15 mouse cellular contexts compared by ENCODE assay signal in genomic region chr16:32107342-32108045, GRCm38 (mm10). TPM values are rescaled to one million over a fixed set of nuclear protein-coding genes. Genes with fewer than 3 reads are reported as not detected.
DNase-seq lines count a peak whose midpoint lies in the region; ATAC-seq and TF ChIP-seq lines count a peak whose summit lies in the region.
"Had no signal": no experiment of that assay in that cellular context is flagged by ENCODE, and none has a peak within 500 bp of the region (broad histone marks: within the 10 kb centered on the region; RNA-seq: fewer than 3 reads in every experiment).

No protein-coding gene starts in this region.

- no peak for TF ChIP-seq EP300 in heart, adult 2 months (IDR thresholded peaks at IDR 0.05; ENCODE audit: insufficient read depth, low read depth, low read length)
- TF ChIP-seq EP300 in liver, postnatal 0 days (IDR thresholded peaks at IDR 0.05; ENCODE audit: low read depth) = no peak

- peak; percentile 58; the same call in 1 of the 2 replicates for ATAC-seq in heart, embryonic 16.5 days (replicated peaks; ENCODE audit: extremely low read depth, insufficient read depth, low FRiP score)
- ATAC-seq in CD4-positive, CD25-positive, alpha-beta regulatory T cell, adult 4 months = peak; percentile 90
- ATAC-seq in liver, postnatal 0 days = no peak
- ATAC-seq in neural tube, embryonic 15.5 days (ENCODE audit: low FRiP score) = no peak

- peaks cover 19% of the 10 kb centered on the region for H3K36me3 ChIP-seq in heart, embryonic 16.5 days (ENCODE audit: control insufficient read depth, insufficient read depth)
- no peaks in the 10 kb centered on the region for H3K36me3 ChIP-seq in heart, adult 2 months (ENCODE audit: control insufficient read depth, insufficient read depth, low read length)
- peaks cover 6% of the 10 kb centered on the region; the same call in 1 of the 2 replicates for H3K36me3 ChIP-seq in liver, postnatal 0 days (replicated peaks; ENCODE audit: insufficient read depth, low read length)
- H3K36me3 ChIP-seq in thymus, adult 2 months (ENCODE audit: control insufficient read depth, insufficient read depth, low read length) = peaks cover 13% of the 10 kb centered on the region; the same call in 1 of the 2 replicates
- H3K36me3 ChIP-seq in neural tube, embryonic 15.5 days = peaks cover 72% of the 10 kb centered on the region

- no peaks in the 10 kb centered on the region for H3K27me3 ChIP-seq in heart, embryonic 16.5 days (ENCODE audit: control insufficient read depth, insufficient read depth, low read length)
- no peaks in the 10 kb centered on the region for H3K27me3 ChIP-seq in heart, adult 2 months (ENCODE audit: control insufficient read depth, insufficient read depth, low read length)
- H3K27me3 ChIP-seq in liver, postnatal 0 days (ENCODE audit: insufficient read depth, low read length) = no peaks in the 10 kb centered on the region
- no peaks in the 10 kb centered on the region for H3K27me3 ChIP-seq in thymus, adult 2 months (ENCODE audit: control insufficient read depth, insufficient read depth, low read length)
- H3K27me3 ChIP-seq in neural tube, embryonic 15.5 days (replicated peaks) = no peaks in the 10 kb centered on the region
- H3K27me3 ChIP-seq: hindbrain, embryonic 15.5 days had no signal

- no peaks in the 10 kb centered on the region for H3K79me2 ChIP-seq in heart, adult 2 months (replicated peaks; ENCODE audit: control insufficient read depth, insufficient read depth, low read length)

- no peak for TF ChIP-seq CTCF in heart, adult 2 months (IDR thresholded peaks at IDR 0.05)
- TF ChIP-seq CTCF in liver, postnatal 0 days (IDR thresholded peaks at IDR 0.05; ENCODE audit: low read depth) = no peak
- TF ChIP-seq CTCF in thymus, adult 2 months (IDR thresholded peaks at IDR 0.05; ENCODE audit: borderline replicate concordance, control insufficient read depth, extremely low read depth, insufficient read depth, low read length, poor library complexity) = no peak

- 80% methylated on average over 12 of the region's 12 CpGs for WGBS in heart, embryonic 16.5 days
- 85% methylated on average over 12 of the region's 12 CpGs for WGBS in heart, adult 2 months
- WGBS in liver, postnatal 0 days (ENCODE audit: insufficient replicate concordance) = 41% methylated on average over 12 of the region's 12 CpGs
- 9% methylated on average over 12 of the region's 12 CpGs for WGBS in thymus, adult 2 months
- WGBS in neural tube, embryonic 15.5 days = 94% methylated on average over 12 of the region's 12 CpGs

- intact Hi-C loops in heart, adult 2 months (cut with DNase I) = no loop called here
- intact Hi-C loops in heart, postnatal 36 days (cut with DNase I) = no loop called here
- intact Hi-C loops in left cerebral cortex, postnatal 10 days (cut with DNase I) = no loop called here

- no peak for DNase-seq in heart, adult 2 months
- no peak for DNase-seq in liver, postnatal 0 days
- peak; percentile 76 for DNase-seq in thymus, adult 2 months
- DNase-seq in heart, postnatal 36 days = no peak
- no peak for DNase-seq in left cerebral cortex, postnatal 10 days (ENCODE audit: extremely low spot score in 1 of 2, low spot score in 2 of 2)
- DNase-seq: cerebellum, adult 8-10 months; kidney, adult 8-10 months had no signal

- no peak overlapping the region for H3K4me3 ChIP-seq in heart, embryonic 16.5 days (ENCODE audit: low read length)
- no peak overlapping the region for H3K4me3 ChIP-seq in heart, adult 2 months
- peak overlapping the region; percentile 17; the same call in 1 of the 2 replicates for H3K4me3 ChIP-seq in liver, postnatal 0 days (ENCODE audit: low read depth, low read length)
- H3K4me3 ChIP-seq in thymus, adult 2 months (ENCODE audit: control insufficient read depth, insufficient read depth, low read length) = no peak overlapping the region
- no peak overlapping the region for H3K4me3 ChIP-seq in neural tube, embryonic 15.5 days (replicated peaks)
- H3K4me3 ChIP-seq: embryonic facial prominence, embryonic 10.5 days; heart, embryonic 10.5 days; hindbrain, embryonic 15.5 days; midbrain, embryonic 10.5 days had no signal

- peak overlapping the region; percentile 13; the same call in 1 of the 2 replicates for H3K4me2 ChIP-seq in heart, embryonic 16.5 days (ENCODE audit: low read depth, low read length)
- H3K4me2 ChIP-seq in liver, postnatal 0 days (ENCODE audit: low read depth, low read length) = peak overlapping the region; percentile 51
- H3K4me2 ChIP-seq in neural tube, embryonic 15.5 days = no peak overlapping the region
- H3K4me2 ChIP-seq: hindbrain, embryonic 15.5 days had no signal

- H3K4me1 ChIP-seq in heart, embryonic 16.5 days (ENCODE audit: control insufficient read depth, insufficient read depth, low read length) = no peaks in the 10 kb centered on the region
- H3K4me1 ChIP-seq in heart, adult 2 months (ENCODE audit: control insufficient read depth, insufficient read depth, low read length) = no peaks in the 10 kb centered on the region
- H3K4me1 ChIP-seq in liver, postnatal 0 days (ENCODE audit: insufficient read depth) = peaks cover 7% of the 10 kb centered on the region; the same call in 1 of the 2 replicates
- peaks cover 18% of the 10 kb centered on the region for H3K4me1 ChIP-seq in thymus, adult 2 months (replicated peaks; ENCODE audit: control insufficient read depth, insufficient read depth, low read length)
- no peaks in the 10 kb centered on the region for H3K4me1 ChIP-seq in neural tube, embryonic 15.5 days
- H3K4me1 ChIP-seq: embryonic facial prominence, embryonic 10.5 days; heart, embryonic 10.5 days; hindbrain, embryonic 15.5 days; midbrain, embryonic 10.5 days had no signal

- no peak overlapping the region for H3K9ac ChIP-seq in heart, embryonic 16.5 days (ENCODE audit: low read length)
- H3K9ac ChIP-seq in heart, adult 2 months (ENCODE audit: low read depth, low read length) = no peak overlapping the region
- no peak overlapping the region; the same call in 1 of the 2 replicates for H3K9ac ChIP-seq in liver, postnatal 0 days (replicated peaks)
- H3K9ac ChIP-seq in neural tube, embryonic 15.5 days (replicated peaks) = no peak overlapping the region
- H3K9ac ChIP-seq: hindbrain, embryonic 15.5 days; liver, embryonic 14.5 days had no signal

- H3K27ac ChIP-seq in heart, embryonic 16.5 days (ENCODE audit: low read length) = peak overlapping the region; percentile 40
- H3K27ac ChIP-seq in heart, adult 2 months = no peak overlapping the region
- peak overlapping the region; percentile 36 for H3K27ac ChIP-seq in liver, postnatal 0 days (ENCODE audit: low read depth)
- H3K27ac ChIP-seq in thymus, adult 2 months (ENCODE audit: control insufficient read depth, insufficient read depth, low read length) = peak overlapping the region; percentile 98
- H3K27ac ChIP-seq in neural tube, embryonic 15.5 days (replicated peaks) = no peak overlapping the region
- H3K27ac ChIP-seq: embryonic facial prominence, embryonic 10.5 days; heart, embryonic 10.5 days; hindbrain, embryonic 15.5 days; liver, embryonic 14.5 days; midbrain, embryonic 10.5 days had no signal

- peaks cover 2% of the 10 kb centered on the region; the same call in 1 of the 2 replicates for H3K9me3 ChIP-seq in heart, embryonic 16.5 days (replicated peaks; ENCODE audit: control insufficient read depth, low read length)
- no peaks in the 10 kb centered on the region for H3K9me3 ChIP-seq in liver, postnatal 0 days (ENCODE audit: low read length)
- H3K9me3 ChIP-seq in neural tube, embryonic 15.5 days (replicated peaks) = no peaks in the 10 kb centered on the region
- H3K9me3 ChIP-seq: heart, embryonic 10.5 days; hindbrain, embryonic 15.5 days had no signal

- TF ChIP-seq POLR2A in heart, adult 2 months (IDR thresholded peaks at IDR 0.05; ENCODE audit: insufficient read depth, low read depth, low read length) = no peak
- TF ChIP-seq POLR2A in thymus, adult 2 months (IDR thresholded peaks at IDR 0.05; ENCODE audit: control insufficient read depth, extremely low read depth, insufficient read depth, low read length, poor library complexity) = no peak

RNA-seq across cellular contexts. Expression of gene Cep19, which starts 7.9 kb away (rescaled TPM):
- polyA plus RNA-seq in heart, embryonic 16.5 days (2015; fragmentation: Nextera tagmentation; extraction: Ambion mirVana) = 21.7 and 26.3 TPM in 2 replicates
- total RNA-seq in heart, adult 2 months (2021) = 1 to 10 TPM; 8.6 to 9.8 TPM
- polyA plus RNA-seq in heart, adult 2 months (2012; rRNA removed) = 8.8 and 9.7 TPM in 2 replicates
- polyA plus RNA-seq in CD4-positive, CD25-positive, alpha-beta regulatory T cell, adult 4 months (2017; shearing (Covaris generic)) = 10 to 100 TPM; 35.0 to 37.8 TPM
- 5.3 and 5.4 TPM in 2 replicates for polyA plus RNA-seq in liver, postnatal 0 days (2015; fragmentation: Nextera tagmentation; extraction: Ambion mirVana)
- polyA plus RNA-seq in thymus, adult 2 months (2012; rRNA removed) = 21.4 and 21.7 TPM in 2 replicates
- polyA plus RNA-seq in neural tube, embryonic 15.5 days (2015; fragmentation: Nextera tagmentation; extraction: Ambion mirVana) = 48.0 and 50.4 TPM in 2 replicates
- total RNA-seq in heart, postnatal 36 days (2021) = 10 to 100 TPM; 10.1 to 10.5 TPM
- 10 to 100 TPM; 59.0 to 63.1 TPM for total RNA-seq in left cerebral cortex, postnatal 10 days (2021)

RNA-seq across cellular contexts. Expression of gene Pigx, which starts 8.0 kb away (rescaled TPM):
- polyA plus RNA-seq in heart, embryonic 16.5 days (2015; fragmentation: Nextera tagmentation; extraction: Ambion mirVana) = 63.6 and 73.0 TPM in 2 replicates
- total RNA-seq in heart, adult 2 months (2021) = 10 to 100 TPM; 21.0 to 21.2 TPM
- polyA plus RNA-seq in heart, adult 2 months (2012; rRNA removed) = 12.4 and 23.2 TPM in 2 replicates
- 100 to 1,000 TPM; 108 to 131 TPM for polyA plus RNA-seq in CD4-positive, CD25-positive, alpha-beta regulatory T cell, adult 4 months (2017; shearing (Covaris generic))
- polyA plus RNA-seq in liver, postnatal 0 days (2015; fragmentation: Nextera tagmentation; extraction: Ambion mirVana) = 65.3 and 66.6 TPM in 2 replicates
- 81.6 and 89.5 TPM in 2 replicates for polyA plus RNA-seq in thymus, adult 2 months (2012; rRNA removed)
- 93.0 and 95.2 TPM in 2 replicates for polyA plus RNA-seq in neural tube, embryonic 15.5 days (2015; fragmentation: Nextera tagmentation; extraction: Ambion mirVana)
- total RNA-seq in heart, postnatal 36 days (2021) = 10 to 100 TPM; 17.7 to 18.7 TPM
- total RNA-seq in left cerebral cortex, postnatal 10 days (2021) = 10 to 100 TPM; 27.7 to 33.5 TPM

RNA-seq across cellular contexts. Expression of gene Pak2, which starts 28.4 kb away (rescaled TPM):
- polyA plus RNA-seq in heart, embryonic 16.5 days (2015; fragmentation: Nextera tagmentation; extraction: Ambion mirVana) = 23.9 and 26.5 TPM in 2 replicates
- total RNA-seq in heart, adult 2 months (2021) = 10 to 100 TPM; 26.3 to 27.3 TPM
- 9.6 and 15.3 TPM in 2 replicates for polyA plus RNA-seq in heart, adult 2 months (2012; rRNA removed)
- polyA plus RNA-seq in CD4-positive, CD25-positive, alpha-beta regulatory T cell, adult 4 months (2017; shearing (Covaris generic)) = 10 to 100 TPM; 65.2 to 77.0 TPM
- 9.1 and 10.3 TPM in 2 replicates for polyA plus RNA-seq in liver, postnatal 0 days (2015; fragmentation: Nextera tagmentation; extraction: Ambion mirVana)
- 35.3 and 40.8 TPM in 2 replicates for polyA plus RNA-seq in thymus, adult 2 months (2012; rRNA removed)
- polyA plus RNA-seq in neural tube, embryonic 15.5 days (2015; fragmentation: Nextera tagmentation; extraction: Ambion mirVana) = 23.1 and 26.7 TPM in 2 replicates
- total RNA-seq in heart, postnatal 36 days (2021) = 10 to 100 TPM; 26.1 to 26.7 TPM
- 10 to 100 TPM; 29.0 to 30.5 TPM for total RNA-seq in left cerebral cortex, postnatal 10 days (2021)

RNA-seq across cellular contexts. Expression of gene Nrros, which starts 57.9 kb away (rescaled TPM):
- polyA plus RNA-seq in heart, embryonic 16.5 days (2015; fragmentation: Nextera tagmentation; extraction: Ambion mirVana) = 18.1 and 20.5 TPM in 2 replicates
- 1 to 10 TPM; 3.9 to 4.7 TPM for total RNA-seq in heart, adult 2 months (2021)
- 9.1 and 9.5 TPM in 2 replicates for polyA plus RNA-seq in heart, adult 2 months (2012; rRNA removed)
- polyA plus RNA-seq in CD4-positive, CD25-positive, alpha-beta regulatory T cell, adult 4 months (2017; shearing (Covaris generic)) = 10 to 100 TPM; 61.7 to 77.0 TPM
- polyA plus RNA-seq in liver, postnatal 0 days (2015; fragmentation: Nextera tagmentation; extraction: Ambion mirVana) = 18.5 and 20.5 TPM in 2 replicates
- polyA plus RNA-seq in thymus, adult 2 months (2012; rRNA removed) = 148 and 157 TPM in 2 replicates
- polyA plus RNA-seq in neural tube, embryonic 15.5 days (2015; fragmentation: Nextera tagmentation; extraction: Ambion mirVana) = 6.6 and 22.3 TPM in 2 replicates
- 1 to 10 TPM; 4.7 to 5.2 TPM for total RNA-seq in heart, postnatal 36 days (2021)
- 10 to 100 TPM in 1 of 2 experiments, 1 to 10 TPM in 1; 7.3 to 10.3 TPM for total RNA-seq in left cerebral cortex, postnatal 10 days (2021)

Comparison
In these comparisons a context has a peak if more than half of its experiments do, and no peak if none do; other contexts are left out.
1. H3K27ac ChIP-seq: peak in heart, embryonic 16.5 days (single experiment), liver, postnatal 0 days (single experiment) and thymus, adult 2 months (single experiment); none in heart, adult 2 months (single experiment) and neural tube, embryonic 15.5 days (single experiment).
2. ATAC-seq: peak in heart, embryonic 16.5 days (single experiment) and CD4-positive, CD25-positive, alpha-beta regulatory T cell, adult 4 months (single experiment); none in liver, postnatal 0 days (single experiment) and neural tube, embryonic 15.5 days (single experiment).